Mouse (Mus musculus) natural killer cell, adult 2 months (primary cell): ENCODE measurements around the gene Ppard.
"Not testable (repeated sequence)": the region's sequence is repeated elsewhere in the genome, so short reads cannot be mapped to it uniquely, and the experiment has no call there.

ENCODE experiments used
- DNase-seq, 2 experiments: peaks; one replicate each; pipeline ENCODE4 v3.0.0; 2022; ENCODE audit warnings: low spot score in 2 of 2

Ppard gene

DNA sequence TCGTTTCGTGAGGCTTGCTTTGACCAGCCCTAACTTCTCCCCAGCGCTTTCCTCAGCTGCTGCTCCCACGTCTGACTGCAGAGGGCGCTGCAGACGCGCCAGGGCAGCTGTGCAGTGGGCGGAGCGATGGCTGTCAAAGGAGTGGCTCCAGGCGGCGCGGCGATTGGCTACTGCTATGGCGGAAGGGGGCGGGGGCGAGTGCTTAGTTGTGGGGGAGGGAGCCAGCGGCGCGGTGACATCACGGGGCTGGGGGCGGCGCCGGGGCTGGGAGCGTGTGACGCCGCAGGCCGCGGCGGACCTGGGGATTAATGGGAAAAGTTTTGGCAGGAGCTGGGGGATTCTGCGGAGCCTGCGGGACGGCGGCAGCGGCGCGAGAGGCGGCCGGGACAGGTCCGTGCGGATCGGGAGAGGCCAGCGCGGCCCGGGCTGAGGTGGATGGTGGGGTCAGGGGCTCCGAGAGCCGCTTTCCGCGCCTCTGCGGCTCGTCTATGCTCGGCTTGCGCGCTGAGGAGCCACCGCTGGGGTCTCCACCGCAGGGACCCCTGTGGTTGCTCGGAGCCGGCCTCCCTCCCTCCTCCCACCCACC, at the start of gene Ppard:
Gene Ppard, plus strand, starts transcription at position 226 of the 586 bp plus-strand sequence.
- peak; percentile 96 to 97 for DNase-seq

DNA sequence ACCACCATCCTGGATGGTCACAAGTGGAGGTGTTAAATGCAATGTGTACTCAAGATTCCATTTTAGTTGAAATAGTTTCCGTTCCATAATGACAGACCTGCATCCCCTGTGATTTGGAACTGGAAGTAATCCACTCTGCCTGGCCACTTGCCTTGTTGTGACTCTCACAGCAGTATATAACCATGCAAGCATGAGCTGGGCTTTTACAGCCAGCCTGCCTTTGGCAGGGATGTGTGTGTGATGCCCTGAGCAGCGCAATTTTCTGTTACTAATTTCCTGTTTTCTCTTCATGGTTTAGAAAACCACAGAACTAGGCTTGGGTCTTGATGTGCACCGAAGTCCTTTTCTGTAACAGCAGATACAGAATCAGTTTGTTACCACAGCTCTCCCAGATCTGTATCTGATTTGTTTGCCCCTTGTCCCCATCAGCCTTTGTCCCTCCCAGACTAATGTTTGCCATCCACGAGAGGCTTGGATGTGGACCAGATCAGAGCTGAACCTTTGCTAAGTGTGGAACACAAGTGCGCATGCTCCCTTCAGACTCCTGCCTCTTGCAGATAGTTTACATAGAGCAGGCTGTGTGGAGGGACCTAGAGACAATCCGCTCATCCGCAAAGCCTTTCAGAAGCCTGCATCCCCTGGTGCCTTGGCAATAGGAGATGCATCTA, 47.4 kb upstream of the Ppard start:
- no peak for DNase-seq

DNA sequence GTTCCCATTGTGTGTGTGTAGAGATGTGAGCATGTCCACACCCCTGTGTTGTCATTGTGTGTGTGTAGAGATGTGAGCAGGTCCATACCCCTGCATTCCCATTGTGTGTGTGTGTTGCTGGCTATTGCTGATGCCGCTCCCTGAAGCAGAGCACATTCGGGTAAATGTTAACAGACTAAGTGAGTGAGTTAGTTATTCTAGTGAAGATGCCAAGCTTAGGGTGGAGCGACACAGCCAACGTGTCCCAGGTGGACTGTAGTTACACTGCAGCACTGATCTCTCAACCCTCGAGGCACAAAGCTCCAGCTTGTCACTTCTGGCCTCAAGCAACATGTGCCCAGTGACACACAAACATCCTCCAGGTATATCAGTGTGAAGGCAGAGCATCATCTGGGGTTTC, 44.2 kb upstream of the Ppard start:
- no peak for DNase-seq

DNA sequence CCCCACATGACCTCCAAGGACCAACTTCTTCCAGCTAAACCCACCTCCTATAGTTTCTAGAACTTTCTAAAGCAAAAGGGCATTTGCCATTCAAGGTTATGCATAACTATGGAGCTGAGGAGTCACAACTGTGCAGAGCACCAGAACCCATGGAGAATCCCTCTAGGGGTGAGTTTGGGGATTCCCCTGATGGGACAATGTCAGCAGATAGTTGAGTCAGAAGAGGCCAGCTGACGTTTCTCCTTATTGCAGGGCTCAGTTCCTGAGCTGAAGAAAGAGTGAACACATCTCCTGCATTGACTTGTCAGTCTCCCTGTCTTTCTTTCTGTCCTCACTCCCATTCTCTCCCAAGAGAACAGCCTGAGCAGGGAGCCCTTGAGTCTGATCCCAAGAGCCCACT, 39.7 kb upstream of the Ppard start:
- DNase-seq = no peak

DNA sequence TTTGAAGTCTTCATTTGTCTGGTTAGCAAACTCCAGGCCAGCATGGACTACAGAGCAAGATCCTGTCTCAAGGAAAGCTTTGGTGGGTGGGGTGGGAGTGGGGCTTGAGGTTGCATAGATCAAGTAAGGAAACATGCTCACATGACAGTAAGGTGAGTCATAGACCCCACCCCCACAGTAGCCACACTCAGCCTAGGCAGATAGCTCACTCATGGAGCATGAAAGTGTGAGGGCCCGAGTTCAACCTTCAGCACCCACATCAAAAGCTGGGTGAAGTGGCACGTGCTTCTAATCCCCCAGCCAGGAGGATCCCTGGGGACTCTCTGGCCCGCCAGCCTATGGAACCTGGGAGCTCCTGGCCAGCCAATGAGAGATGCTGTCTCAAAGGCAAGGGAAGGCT, 38.9 kb upstream of the Ppard start:
- DNase-seq = no peak

DNA sequence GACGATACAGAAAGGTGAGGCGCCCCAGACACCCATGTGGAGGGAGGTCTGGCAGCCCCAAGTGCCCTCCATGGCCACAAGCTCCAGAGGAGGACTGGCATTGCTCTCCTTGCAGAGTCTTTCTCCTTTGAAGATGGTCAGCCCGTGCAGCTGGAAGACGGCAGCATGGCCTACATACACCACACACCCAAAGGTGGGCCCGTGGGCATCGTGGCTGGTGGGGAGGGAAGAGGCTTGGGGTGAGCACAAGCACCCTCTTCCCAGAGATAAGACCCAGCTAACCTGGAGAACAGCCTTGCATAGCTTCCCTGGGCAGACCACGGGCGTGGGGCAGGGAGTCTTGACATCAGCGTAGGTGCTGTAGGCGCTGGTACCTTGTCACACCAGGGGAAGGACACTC, 37.5 kb upstream of the Ppard start:
- no peak for DNase-seq

DNA sequence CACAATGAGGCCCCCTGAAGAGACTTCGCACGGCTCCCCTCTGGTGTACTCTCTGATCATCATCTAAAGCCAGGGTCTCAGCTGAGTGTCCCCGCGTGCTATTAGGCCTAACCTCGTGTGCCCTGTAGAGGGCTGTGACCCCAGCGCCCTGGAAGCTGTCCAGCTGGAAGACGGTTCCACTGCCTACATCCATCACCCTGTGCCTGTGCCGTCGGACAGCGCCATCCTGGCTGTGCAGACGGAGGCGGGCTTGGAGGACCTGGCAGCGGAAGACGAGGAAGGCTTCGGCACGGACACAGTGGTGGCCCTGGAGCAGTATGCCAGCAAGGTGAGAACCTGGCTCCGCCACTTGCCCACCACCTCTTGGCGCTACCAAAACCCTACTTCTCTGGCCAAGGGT, 34.9 kb upstream of the Ppard start:
- no peak for DNase-seq

DNA sequence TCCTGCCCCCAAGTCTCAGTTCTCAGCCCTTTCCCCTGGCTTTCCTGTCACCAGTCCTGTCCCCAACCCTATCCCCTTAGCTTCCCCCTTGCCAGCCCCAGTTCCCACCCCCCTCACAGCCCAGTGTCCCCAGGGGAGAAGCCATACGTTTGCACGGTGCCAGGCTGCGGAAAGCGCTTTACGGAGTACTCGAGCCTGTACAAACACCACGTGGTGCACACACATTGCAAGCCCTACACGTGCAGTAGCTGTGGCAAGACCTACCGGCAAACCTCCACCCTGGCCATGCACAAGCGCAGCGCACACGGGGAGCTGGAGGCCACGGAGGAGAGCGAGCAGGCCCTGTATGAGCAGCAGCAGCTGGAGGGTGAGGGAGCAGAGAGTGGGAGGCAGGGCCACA, 30.5 kb upstream of the Ppard start:
- no peak for DNase-seq

DNA sequence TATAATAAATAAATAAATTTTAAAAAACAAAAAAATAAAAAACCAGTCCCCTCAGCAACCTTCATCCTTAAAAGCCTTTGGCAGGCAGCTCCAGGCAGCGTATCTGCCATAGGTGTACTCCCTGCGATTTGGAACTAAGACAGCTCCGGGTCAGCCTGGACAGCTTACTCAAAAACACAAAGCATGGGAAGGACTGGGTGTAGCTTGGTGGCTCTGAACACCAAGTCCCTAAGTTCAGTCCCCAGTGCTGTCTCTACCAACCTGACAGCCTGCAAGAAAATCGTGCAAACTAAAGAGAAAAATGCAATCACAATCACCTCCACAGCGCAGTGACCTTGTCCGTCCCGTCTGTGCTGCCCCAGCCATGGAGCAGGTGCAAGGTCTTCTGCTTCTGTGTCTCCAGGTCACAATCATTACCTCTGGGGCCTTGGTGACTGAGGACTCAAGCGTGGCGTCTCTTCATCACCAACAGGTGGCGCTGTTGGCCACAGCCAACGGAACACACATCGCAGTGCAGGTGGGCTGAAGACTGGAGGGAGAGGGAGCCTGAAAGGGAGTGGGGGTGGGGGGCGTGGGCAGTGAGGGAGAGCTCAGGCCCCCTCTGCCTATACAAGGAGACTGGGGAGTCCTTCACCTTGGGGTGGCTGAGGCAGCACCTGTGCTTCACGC, 28.3 kb upstream of the Ppard start:
- peak; percentile 56 to 71 for DNase-seq

DNA sequence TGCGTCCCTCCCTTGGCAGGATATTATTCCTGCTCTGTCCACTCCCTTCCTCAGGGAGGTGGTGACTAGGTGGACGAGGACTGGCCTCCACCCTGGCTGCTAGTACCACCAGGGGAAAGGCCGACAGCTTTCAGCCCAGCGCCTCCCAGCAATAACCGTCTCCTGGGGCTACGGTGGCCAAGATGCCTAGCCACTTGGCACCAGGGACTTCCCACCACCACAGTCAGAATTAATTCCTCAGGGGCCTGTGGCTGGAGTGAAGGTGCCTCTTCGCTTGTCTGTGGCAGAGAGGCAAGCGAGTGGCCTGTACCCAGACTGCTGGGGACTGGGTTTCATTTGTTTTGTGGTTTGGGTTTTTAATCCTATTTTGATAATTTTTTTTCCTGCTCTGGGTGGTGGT, 27.1 kb upstream of the Ppard start:
- DNase-seq = no peak

DNA sequence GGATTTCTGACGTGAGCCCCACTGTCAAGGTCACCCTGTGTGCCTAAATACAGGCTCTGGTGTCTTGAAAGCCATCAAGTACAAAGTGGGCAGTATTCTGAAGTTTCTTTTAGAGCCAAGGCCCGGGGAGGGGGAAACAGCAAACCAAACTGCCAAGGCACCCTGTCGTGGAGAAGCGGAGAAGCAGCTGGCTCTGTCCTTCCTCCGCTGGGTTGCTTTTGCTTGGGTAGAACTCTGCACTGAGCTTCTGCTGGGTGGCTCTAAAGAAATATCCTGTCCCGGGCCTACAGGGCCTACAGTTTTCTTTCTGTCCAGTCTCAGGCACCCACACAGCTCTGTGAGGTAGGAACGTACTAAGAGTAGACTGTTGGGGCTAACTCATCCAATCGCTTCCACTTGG, 25.4 kb upstream of the Ppard start:
- no peak for DNase-seq

DNA sequence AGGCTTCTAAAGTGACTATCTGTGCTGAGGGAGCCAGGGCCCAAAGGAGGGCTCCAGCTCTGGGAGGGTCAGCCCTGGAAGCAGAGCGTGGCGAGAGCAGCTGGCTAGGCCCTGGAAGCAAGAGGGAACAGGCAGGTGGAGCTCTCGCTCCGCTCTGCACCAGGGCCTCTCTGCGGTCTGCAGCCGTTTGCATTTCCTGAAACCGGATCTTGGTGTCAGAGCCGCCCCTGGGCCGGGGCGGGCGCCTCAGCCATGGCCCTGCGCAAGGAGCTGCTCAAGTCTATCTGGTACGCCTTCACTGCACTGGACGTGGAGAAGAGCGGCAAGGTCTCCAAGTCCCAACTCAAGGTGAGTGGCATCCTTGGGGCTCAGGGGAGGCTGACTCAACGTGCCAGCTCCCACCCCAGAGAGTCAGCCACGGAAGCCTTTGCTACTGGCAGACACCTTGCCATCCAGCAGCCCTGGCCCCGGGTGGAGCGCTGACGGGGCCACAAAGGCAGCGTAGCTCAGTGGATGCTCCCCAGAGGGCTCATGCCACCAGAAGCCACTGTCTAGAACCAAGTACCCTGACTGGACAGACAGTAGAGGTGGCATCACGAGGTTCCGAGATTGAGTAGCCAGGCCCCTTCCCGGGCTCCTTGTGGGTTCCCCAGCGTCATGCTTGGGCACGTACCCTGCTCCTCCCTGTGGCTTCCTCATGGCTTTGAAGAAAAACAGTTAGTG, 24.7 kb upstream of the Ppard start, which contains the start of gene Def6:
Gene Def6, plus strand, starts transcription at position 188 of the 723 bp plus-strand sequence.
- DNase-seq = peak; percentile 80 to 82

DNA sequence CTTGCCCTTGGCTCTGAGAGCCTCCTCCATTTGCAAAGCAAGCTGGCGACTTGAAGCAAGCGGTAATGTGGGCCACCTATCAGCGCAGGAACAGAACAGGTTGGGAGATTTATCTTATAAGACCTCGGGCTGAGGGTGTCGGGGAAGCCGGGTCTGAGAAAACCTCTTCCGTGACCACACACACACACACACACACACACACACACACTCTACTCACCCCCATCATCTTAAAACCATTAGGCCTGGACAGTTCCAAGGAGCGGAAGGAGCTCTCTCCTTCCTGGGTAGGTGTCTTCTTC, 24.2 kb upstream of the Ppard start:
- no peak for DNase-seq

DNA sequence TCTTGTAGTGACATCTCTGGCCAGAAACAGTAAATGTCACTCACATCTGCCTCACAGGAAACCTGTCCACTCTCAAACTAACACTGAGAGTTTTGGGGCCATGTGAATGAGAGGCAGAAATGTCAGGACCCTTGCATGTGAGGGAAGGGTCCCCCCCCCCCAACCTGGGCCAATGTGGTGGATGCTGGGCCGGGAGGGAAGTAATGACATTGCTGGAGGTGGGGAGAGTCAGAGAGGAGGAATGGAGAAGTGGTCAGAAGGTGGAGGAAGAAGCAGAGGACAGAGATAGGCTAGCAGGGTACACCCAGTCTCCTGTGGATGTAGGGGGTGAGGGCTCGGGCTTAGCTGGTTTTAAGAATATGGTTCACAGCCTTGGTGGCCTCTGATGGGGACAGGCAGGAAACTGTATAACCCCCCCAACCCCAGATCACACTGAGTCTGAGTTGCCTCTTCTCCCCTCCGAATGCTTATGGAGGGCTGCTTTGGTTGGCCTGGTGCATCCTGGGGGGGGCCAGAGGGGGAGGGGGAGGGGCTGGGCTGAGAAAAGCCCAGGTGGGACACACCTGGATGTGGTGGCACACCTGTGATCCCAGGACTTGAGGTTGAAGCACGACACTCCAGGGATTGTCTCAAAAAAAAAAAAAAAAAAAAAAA, 22.9 kb upstream of the Ppard start:
- DNase-seq = no peak

DNA sequence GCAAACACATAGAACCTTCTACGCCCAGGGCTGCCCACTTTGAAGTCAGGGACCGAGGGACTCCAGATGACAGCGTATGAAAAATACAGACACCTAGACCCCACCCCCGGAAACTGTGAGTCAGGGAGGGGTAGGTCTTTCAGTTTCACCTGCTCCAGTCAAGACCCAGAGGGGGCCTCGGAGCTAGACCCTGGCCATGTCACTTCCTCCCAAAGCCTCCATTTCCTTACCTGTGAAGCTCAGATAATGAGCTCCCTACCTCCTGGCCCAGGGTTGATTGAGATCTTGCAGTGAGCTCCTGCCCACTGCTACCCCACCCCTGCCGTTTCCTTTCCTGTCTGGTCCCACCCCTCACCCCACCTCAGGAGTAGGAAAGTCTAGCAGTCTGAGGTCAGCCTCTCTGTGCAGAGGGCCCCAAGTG, 20.6 kb upstream of the Ppard start:
- DNase-seq = peak; percentile 89 to 91

DNA sequence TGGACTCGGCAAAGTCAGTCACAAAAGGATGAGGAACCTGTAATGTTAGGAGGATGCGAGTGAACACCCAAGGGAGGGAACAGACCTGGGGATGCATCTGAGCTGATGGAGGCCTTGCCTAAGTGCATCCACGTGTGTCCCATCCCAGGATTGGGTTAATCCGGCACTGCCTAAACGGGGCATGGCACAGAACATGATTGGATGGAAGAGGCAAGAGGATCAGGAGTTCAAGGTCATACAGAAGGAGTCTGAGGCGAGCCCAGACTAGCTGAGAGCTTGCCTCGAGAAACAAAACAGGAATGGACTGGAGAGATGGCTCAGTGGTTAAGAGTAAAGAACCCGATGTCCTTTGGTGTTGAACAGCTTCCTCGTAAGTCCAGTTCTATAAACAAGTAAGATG, 20.1 kb upstream of the Ppard start:
- no peak for DNase-seq

DNA sequence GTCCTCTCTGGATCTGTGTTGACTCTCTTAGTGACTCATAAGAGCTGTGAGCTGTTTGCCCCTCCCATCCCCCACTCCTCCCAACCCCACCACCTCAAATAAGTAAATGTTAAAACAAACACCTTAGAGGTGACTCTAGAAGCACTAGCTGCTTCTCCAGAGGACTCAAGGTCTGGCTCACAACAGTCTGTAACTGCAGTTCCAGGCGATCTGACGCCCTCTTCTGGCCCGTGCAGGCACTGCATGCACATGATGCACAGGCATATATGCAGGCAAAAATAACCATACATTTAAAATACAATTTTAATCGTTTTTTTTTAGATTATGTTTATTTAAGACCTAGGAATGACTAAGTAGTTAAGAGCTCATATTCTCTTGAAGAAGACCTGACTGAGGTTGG, 19.3 kb upstream of the Ppard start:
- DNase-seq = peak; percentile 44 to 66

DNA sequence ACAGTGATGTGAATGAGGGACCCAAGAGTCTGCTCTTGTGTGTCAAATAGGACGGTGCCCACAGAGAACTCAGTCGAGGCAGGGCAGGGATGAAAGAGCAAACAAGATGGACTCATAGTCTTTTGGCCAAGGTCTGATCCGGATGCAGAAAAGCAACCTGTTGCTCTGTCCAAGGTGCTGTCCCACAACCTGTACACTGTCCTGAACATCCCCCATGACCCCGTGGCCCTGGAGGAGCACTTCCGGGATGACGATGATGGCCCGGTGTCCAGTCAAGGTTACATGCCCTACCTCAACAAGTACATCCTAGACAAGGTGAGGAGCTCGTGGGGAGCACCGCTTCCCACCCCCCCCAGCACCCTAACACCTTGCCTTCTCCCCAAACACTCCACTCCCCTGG, 15.7 kb upstream of the Ppard start:
- no peak for DNase-seq

DNA sequence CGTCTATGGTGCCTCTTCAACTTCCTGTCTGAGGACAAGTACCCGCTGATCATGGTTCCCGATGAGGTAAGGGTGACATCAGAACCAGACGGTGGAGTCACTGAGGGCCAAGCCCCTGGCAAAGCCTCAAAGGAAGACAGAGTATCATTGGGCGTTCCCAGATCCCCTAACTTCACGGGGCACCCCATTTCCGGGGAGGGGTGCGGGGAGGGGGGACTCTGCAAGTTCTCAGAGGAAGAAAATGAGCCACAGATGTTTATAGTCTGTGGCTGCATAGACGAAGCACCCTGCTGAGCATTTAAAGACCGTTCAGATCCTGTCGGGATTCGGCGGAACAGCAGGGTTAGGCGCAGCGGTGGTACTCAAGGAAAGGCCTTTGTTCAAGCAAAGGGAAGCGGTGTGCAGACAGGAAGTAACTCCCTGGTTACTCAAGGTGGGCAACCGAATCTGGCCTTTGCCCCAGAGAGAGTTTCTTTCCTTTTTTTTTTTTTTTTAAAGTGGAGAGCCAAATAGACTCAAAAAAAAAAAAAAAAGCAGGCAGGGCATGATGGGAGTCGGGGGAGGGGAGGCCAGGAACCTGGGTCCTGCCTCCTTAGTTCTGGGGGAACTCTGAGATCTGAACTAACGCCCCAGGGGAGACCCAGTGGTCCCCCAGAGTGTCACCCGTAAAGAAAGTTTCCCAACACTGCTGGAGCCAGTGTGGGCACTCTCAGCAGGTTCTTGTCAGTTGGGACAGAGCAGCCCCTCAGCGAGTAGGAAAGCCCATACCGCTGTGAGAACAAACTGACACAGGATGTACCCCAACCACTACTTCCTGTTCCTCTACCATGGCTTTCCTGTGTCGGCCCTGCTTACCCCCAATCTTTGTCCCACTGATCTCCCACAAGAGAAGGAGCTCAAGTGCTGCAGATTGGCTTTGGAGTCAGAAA, 14.5 kb upstream of the Ppard start:
- DNase-seq = peak; percentile 80 to 81

DNA sequence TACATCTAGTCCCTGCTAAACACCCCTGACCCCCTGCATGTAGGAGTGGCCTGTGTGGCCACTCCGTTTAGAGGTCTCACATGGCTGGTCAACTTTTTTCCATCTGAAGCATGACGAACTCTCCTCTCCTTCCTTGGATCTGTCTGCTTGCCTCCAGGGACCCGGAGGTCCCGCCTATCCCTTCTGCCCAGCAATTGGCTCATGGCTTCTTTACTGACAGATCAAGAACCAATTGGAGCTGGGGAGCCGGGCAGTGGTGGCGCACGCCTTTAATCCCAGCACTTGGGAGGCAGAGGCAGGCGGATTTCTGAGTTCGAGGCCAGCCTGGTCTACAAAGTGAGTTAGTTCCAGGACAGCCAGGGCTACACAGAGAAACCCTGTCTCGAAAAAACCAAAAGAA, 10.0 kb upstream of the Ppard start:
- not testable (repeated sequence) for DNase-seq
